Mouse (Mus musculus) cortical plate, adult 2 months (tissue): Measurements from ENCODE around the gene Pheta2.

Experiments used
- CTCF ChIP-seq: fragments of 200-500 bp; IDR thresholded peaks from 2 replicates; pipeline ENCODE4 v1.5.1; 2011; ENCODE audit warnings: mild to moderate bottlenecking, control low read depth, low read length; ENCODE audit not compliant: insufficient read depth; ENCODE audit errors: extremely low read depth
- POLR2A ChIP-seq: fragments of 200-500 bp; IDR thresholded peaks from 2 replicates; pipeline ENCODE4 v1.6.1; 2011; ENCODE audit warnings: mild to moderate bottlenecking, low read length, control low read depth; ENCODE audit not compliant: insufficient read depth; ENCODE audit errors: extremely low read depth

- TF ChIP-seq POLR2A (no peak), CTCF (no peak)
These were observed 30.1 kb downstream of the Pheta2 start for GRCm38 (mm10) chr15:82368851-82369250.
